Mouse (Mus musculus): ENCODE data around the gene Rnf130. TPM values are rescaled to one million over a fixed set of nuclear protein-coding genes. Genes with fewer than 3 reads are reported as not detected.

Rnf130 gene
- polyA plus RNA-seq (2015; fragmentation: Illumina TruSeq; extraction: RNeasy Lipid Tissue Mini Kit (QIAGEN cat#74804); ENCODE audit: insufficient read depth, low replicate concordance), result 159 TPM

DNA sequence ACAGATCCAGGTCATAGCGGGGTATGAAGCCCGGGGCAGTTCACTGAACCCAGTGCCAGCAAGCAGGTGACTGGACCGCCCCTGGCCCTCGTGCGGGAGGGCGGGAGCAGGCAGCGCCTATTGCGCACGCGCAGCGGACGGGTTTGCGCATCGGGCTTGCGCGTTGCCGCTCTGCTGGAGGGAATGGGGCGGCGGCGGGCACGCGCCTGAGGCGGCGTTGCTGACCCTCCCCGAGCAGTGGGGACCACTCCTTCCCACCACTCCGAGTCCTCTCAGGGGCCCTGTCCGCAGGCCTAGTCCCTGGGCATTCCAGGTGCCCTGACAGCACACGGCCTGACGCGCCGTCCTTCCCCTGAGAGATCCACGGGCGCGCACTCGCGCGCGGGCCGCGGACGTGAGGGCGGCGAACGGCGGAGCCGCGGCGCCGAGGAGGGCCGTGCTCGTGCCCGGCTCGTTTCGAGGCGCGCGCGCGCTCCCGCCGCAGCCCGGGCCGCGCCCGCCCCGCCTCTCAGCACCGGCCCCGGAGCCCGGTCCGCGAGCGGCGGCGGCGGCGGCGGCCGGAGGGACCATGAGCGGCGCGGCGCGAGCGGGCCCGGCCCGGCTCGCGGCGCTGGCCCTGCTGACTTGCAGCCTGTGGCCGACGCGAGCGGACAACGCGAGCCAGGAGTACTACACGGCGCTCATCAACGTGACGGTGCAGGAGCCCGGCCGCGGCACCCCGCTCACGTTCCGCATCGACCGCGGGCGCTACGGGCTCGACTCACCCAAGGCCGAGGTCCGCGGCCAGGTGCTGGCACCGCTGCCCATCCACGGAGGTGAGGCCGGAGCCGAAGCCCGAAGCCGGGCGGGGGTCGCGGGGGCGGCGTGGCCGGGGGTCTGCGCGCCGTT is at the start of gene Rnf130:
Rnf130 (plus strand) TSS at position 514 of the 888 bp plus-strand sequence.

GRCm38 (mm10) chr11:50130811-50131766 is 105.9 kb downstream of the Rnf130 start, which contains the start of gene Tbc1d9b:
Gene Tbc1d9b, plus strand, starts transcription at chr11:50131396.

Other genes starting within 250 kb of the Rnf130 start
- 1.6 TPM for gene Gfpt2, start 231.2 kb upstream of the Rnf130 start, polyA plus RNA-seq (2015; fragmentation: Illumina TruSeq; extraction: RNeasy Lipid Tissue Mini Kit (QIAGEN cat#74804); ENCODE audit: insufficient read depth, low replicate concordance)
- gene Mapk9, start 178.6 kb upstream of the Rnf130 start, polyA plus RNA-seq (2015; fragmentation: Illumina TruSeq; extraction: RNeasy Lipid Tissue Mini Kit (QIAGEN cat#74804); ENCODE audit: insufficient read depth, low replicate concordance), result 77.1 TPM
- gene Rasgef1c, start 123.5 kb upstream of the Rnf130 start, polyA plus RNA-seq (2015; fragmentation: Illumina TruSeq; extraction: RNeasy Lipid Tissue Mini Kit (QIAGEN cat#74804); ENCODE audit: insufficient read depth, low replicate concordance), result not detected
- 20.5 TPM for gene Tbc1d9b, start 106.0 kb downstream of the Rnf130 start, polyA plus RNA-seq (2015; fragmentation: Illumina TruSeq; extraction: RNeasy Lipid Tissue Mini Kit (QIAGEN cat#74804); ENCODE audit: insufficient read depth, low replicate concordance)
- gene Mrnip, start 149.1 kb downstream of the Rnf130 start, polyA plus RNA-seq (2015; fragmentation: Illumina TruSeq; extraction: RNeasy Lipid Tissue Mini Kit (QIAGEN cat#74804); ENCODE audit: insufficient read depth, low replicate concordance), result 2.9 TPM
- gene Sqstm1, start 185.5 kb downstream of the Rnf130 start, polyA plus RNA-seq (2015; fragmentation: Illumina TruSeq; extraction: RNeasy Lipid Tissue Mini Kit (QIAGEN cat#74804); ENCODE audit: insufficient read depth, low replicate concordance), result 265 TPM
- gene Mgat4b, start 185.5 kb downstream of the Rnf130 start, polyA plus RNA-seq (2015; fragmentation: Illumina TruSeq; extraction: RNeasy Lipid Tissue Mini Kit (QIAGEN cat#74804); ENCODE audit: insufficient read depth, low replicate concordance), result 9.1 TPM
- 1.6 TPM for gene Ltc4s, start 213.3 kb downstream of the Rnf130 start, polyA plus RNA-seq (2015; fragmentation: Illumina TruSeq; extraction: RNeasy Lipid Tissue Mini Kit (QIAGEN cat#74804); ENCODE audit: insufficient read depth, low replicate concordance)

Measured in spleen, adult 10 weeks (tissue).